Mouse (Mus musculus) right cerebral cortex, adult 2 months (tissue): Measurements from ENCODE around the gene Olfr809.

Experiments
- DNase-seq, 2 experiments: peaks; one replicate each; pipeline ENCODE4 v3.0.0; 2021 to 2022; ENCODE audit warnings: low spot score in 2 of 2

The Olfr809 gene

DNA sequence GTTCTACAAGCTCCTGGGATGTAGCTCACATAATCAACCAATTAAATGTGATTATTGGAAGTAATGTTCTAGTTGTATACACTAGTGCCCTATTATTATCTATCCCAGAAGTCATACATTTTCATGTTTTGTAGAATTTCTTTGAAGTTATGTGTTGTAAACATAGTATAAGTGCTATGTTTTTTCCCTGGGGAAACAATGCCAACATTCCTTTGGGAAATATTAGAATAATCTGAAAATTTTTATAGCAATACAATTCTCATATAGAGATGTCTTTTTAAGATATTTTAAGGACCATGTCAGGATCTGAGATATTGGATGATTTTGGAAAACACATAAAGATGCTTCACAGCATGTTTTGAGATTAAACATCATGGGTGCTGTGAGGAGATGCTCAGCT, at the start of gene Olfr809:
Olfr809 (plus strand) TSS at position 301 of the 400 bp plus-strand sequence.
- no peak for DNase-seq

GRCm38 (mm10) chr10:129729275-129729674, 45.2 kb upstream of the Olfr809 start, which contains the start of gene Olfr805:
Gene Olfr805 (minus strand): TSS chr10:129729375.
- DNase-seq = no peak

DNA sequence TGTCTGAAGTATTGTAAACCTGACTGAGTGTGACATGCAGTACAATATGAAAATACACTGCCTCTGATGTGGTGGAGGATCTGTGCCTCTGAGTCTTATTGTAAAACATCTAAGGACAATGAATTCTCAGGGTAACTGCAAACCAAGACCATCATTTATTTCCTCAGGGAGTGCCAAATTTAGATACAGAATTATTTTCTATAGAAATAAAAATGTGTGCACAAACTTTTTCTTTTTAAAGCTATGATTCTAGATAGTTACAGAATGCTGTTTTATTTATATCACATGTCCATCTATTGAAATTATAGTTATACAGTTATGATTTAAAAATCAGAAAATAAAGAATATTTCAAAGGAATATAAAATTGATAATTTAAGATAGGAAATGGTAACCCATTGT, 32.6 kb upstream of the Olfr809 start, which contains the start of gene Olfr806:
Olfr806 (minus strand) TSS at position 101 of the 400 bp plus-strand sequence.
- DNase-seq = no peak

GRCm38 (mm10) chr10:129757693-129758092, 16.7 kb upstream of the Olfr809 start, which contains the start of gene Olfr807:
Gene Olfr807 (minus strand): TSS chr10:129757793.
- DNase-seq = no peak

DNA sequence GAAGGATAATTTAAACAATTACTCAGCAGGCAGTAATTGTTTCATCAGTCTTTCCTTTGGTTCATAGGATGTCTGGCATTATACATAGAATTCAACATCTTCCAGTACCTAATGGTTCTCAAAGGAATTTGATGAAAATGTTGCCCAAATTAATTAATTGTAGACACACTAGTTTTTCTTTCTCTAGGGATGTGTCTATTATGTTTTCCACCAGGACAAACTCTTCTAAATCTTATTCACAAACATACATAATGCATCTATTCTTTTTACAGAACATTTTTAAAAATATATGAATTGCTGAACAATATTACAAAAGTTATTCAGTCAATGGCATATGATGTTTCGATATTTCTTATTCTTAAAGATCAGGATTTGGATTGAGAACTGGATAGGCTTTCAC, 9.3 kb upstream of the Olfr809 start, which contains the start of gene Olfr808:
Olfr808 (plus strand) TSS at position 301 of the 400 bp plus-strand sequence.
- no peak for DNase-seq

DNA sequence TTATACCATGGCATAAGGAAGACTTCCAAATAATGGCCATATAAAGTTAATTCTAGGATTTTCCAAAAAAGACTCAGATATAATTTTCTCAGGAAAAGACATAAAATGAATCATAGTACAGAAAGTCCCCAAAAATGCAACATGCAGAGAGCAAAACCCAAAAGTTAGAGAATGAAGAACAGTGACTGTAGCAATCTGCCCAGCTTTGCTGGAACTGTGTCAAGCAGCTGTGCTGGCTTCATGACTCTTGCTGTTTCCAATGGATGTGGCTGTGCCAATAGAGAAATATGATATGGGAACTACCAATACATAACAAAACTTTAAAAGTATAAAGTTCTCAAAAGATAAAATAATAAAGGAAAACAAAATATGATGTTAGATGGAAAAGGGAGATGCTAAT, 3.7 kb downstream of the Olfr809 start:
- DNase-seq = no peak

- DNase-seq = no peak
Measured at GRCm38 (mm10) chr10:129794817-129795216, 20.4 kb downstream of the Olfr809 start, which contains the start of gene Olfr810. Gene Olfr810 (minus strand): TSS chr10:129794917.

DNA sequence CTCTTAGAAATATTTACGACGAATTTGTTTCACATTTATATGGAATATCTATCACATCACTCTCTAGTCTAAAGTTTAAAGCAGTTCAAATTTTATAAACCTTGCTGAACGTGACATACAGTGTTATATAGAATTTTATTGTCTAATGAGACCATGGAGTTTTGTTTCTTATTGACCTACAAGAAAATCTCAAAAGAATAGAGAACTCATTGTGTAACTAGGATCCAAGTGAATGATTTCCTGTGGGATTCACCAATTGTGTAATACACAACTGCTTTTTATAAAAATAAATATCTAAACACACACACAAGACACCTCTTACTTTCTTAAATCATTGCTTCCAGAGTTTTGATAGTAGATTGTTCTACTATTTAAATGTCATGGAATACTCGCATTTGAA, 29.9 kb downstream of the Olfr809 start, which contains the start of gene Olfr811:
Olfr811 (minus strand) TSS at position 101 of the 400 bp plus-strand sequence.
- no peak for DNase-seq
